Mouse (Mus musculus) embryonic facial prominence, embryonic 12.5 days (tissue): ENCODE data around the gene E2f4. TPM values are rescaled to one million over a fixed set of nuclear protein-coding genes. Genes with fewer than 3 reads are reported as not detected.

Experiments
- ATAC-seq: fragments of 200-750 bp; cut with Nextera tagmentation; 2 replicates; pipeline ENCODE4 v1.8.0; 2017; ENCODE audit not compliant: insufficient number of reproducible peaks, insufficient read depth, low FRiP score, low TSS enrichment
- H3K27ac ChIP-seq: fragments of 300-500 bp; sonication (generic); 2 replicates; pipeline ENCODE4 v1.5.1; 2016; ENCODE audit warnings: mild to moderate bottlenecking
- H3K27me3 ChIP-seq: fragments of 300-500 bp; sonication (generic); 2 replicates; pipeline ENCODE4 v1.6.1; 2016; ENCODE audit warnings: mild to moderate bottlenecking, moderate library complexity
- H3K36me3 ChIP-seq: fragments of 300-500 bp; sonication (generic); 2 replicates; pipeline ENCODE4 v1.6.1; 2016; ENCODE audit warnings: mild to moderate bottlenecking
- H3K4me1 ChIP-seq: fragments of 300-500 bp; sonication (generic); 2 replicates; pipeline ENCODE4 v1.6.1; 2016
- H3K4me2 ChIP-seq: fragments of 300-500 bp; sonication (generic); replicated peaks from 2 replicates; pipeline ENCODE4 v1.6.1; 2016; ENCODE audit warnings: mild to moderate bottlenecking, moderate library complexity
- H3K4me3 ChIP-seq: fragments of 300-500 bp; sonication (generic); 2 replicates; pipeline ENCODE4 v1.5.1; 2016; ENCODE audit warnings: mild to moderate bottlenecking
- H3K9ac ChIP-seq: fragments of 300-500 bp; sonication (generic); 2 replicates; pipeline ENCODE4 v1.6.1; 2016; ENCODE audit warnings: mild to moderate bottlenecking, moderate library complexity
- H3K9me3 ChIP-seq: fragments of 300-500 bp; sonication (generic); 2 replicates; pipeline ENCODE4 v1.6.1; 2016; ENCODE audit warnings: mild to moderate bottlenecking, moderate library complexity
- WGBS: fragments of 180-500 bp; shearing (Covaris S2); methylation state at CpG from one replicate; pipeline ENCODE4 v1.1.7; 2016; 5-methylcytosine and 5-hydroxymethylcytosine counted together
- polyA plus RNA-seq: library from polyadenylated mRNA; unstranded; fragments of >200 nt; fragmentation: Nextera tagmentation; extraction: Ambion mirVana; gene quantifications from 2 replicates; pipeline ENCODE4 v1.2.1, GENCODE M21; 2016

Gene E2f4
- polyA plus RNA-seq, 1 experiment from 2014 or later, result 81.1 TPM

DNA sequence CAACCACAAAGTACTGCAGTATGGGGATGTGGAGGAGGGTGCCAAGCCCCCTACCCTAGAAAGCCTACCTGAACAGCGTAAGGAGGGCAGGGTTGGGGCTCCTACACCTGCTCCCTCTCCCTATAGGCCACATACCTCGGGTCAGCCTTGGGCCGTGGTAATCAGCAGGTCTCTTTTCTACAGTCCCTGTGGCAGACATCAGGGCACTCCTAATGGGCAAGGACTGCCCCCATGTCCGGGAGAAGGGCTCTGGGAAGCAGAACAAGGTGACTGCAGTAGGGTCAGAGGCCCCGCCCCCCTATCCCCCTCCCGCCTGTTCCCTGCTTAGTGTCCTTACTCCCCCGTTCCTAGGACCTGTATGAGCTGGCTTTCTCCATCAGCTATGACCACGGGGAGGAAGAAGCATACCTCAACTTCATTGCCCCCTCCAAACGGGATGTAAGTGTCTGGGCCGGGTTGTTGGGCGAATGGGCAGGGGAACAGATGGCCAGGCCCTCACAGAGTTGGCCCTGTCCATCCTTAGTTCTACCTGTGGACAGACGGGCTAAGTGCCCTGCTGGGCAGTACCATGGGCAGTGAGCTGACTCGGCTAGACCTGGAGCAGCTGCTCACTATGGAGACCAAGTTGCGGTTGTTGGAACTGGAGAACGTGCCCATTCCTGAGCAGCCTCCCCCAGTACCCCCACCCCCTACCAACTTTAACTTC lies 11.8 kb downstream of the E2f4 start:
- no peak for ATAC-seq
- no peak overlapping the region for H3K4me3 ChIP-seq
- H3K9me3 ChIP-seq, result no peaks in the 10 kb centered on the region
- peaks cover 57% of the 10 kb centered on the region for H3K36me3 ChIP-seq
- 83% methylated on average over 15 of the region's 15 CpGs for WGBS
- H3K9ac ChIP-seq, result no peak overlapping the region
- no peak overlapping the region for H3K4me2 ChIP-seq
- H3K27ac ChIP-seq, result no peak overlapping the region
- no peaks in the 10 kb centered on the region for H3K27me3 ChIP-seq
- H3K4me1 ChIP-seq, result peaks cover 24% of the 10 kb centered on the region

GRCm38 (mm10) chr8:105310118-105310517 lies 12.7 kb downstream of the E2f4 start:
- 87% methylated on average over 8 of the region's 8 CpGs for WGBS
- H3K4me3 ChIP-seq, result no peak overlapping the region
- no peak for ATAC-seq
- H3K36me3 ChIP-seq, result peaks cover 62% of the 10 kb centered on the region
- H3K9me3 ChIP-seq, result no peaks in the 10 kb centered on the region
- no peak overlapping the region for H3K27ac ChIP-seq
- H3K4me1 ChIP-seq, result peaks cover 16% of the 10 kb centered on the region
- no peaks in the 10 kb centered on the region for H3K27me3 ChIP-seq
- no peak overlapping the region for H3K9ac ChIP-seq
- no peak overlapping the region for H3K4me2 ChIP-seq

DNA sequence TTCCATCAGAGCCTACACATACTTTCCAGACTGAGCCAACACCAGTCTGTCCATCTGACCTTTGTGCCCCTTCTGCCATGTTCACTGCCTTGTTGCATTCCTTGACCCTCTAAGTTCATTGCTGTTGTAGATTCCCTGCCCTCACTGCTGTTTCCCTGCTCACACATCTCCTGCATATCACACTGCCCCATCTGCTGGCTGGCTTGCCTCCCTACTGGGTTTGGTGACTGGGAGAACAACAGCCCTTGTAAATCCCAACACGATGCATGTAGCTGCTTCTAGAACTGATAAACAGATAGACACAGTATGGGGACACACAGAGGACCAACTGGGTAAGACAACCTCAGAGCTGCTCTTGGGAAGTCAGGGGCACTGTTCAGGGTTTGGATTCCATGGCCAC lies 14.3 kb downstream of the E2f4 start:
- Histone ChIP-seq H3K27ac (no peak overlapping the region), H3K9ac (no peak overlapping the region), H3K27me3 (no peaks in the 10 kb centered on the region), H3K9me3 (no peaks in the 10 kb centered on the region), H3K4me1 (peaks cover under 1% of the 10 kb centered on the region; the same call in 1 of the 2 replicates), H3K4me3 (no peak overlapping the region), H3K4me2 (no peak overlapping the region), H3K36me3 (peaks cover 72% of the 10 kb centered on the region)
- ATAC-seq, result no peak
- WGBS, result 85% methylated on average over 1 of the region's 1 CpGs

DNA sequence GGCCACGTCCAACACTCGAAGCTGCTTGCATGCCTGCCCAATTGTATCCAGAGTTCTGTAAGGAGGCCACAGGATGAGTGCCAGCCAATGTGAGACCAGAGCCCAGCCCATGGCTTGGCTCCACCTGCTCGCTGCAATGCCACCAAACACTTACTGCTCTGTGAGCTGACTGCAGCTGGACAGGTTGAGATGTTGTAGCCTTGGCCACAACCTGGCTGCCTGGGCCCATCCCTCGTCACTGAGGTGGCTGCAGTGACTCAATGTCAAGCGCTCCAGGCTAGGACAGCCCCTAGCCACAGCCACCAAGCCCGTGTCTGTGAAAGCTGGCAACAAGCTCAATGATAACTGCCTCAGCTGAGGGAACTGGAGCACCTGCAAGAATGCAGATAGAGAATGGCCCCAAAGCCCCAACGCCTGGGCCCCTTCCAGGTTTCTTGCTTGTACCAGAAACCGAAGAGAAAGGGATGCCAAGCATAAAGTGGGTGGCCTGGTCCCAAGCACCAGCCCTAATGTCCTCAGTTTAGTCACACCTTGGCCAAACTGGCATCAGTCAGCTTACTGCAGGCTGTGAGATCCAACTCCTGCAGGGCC lies 15.5 kb downstream of the E2f4 start:
- 88% methylated on average over 8 of the region's 8 CpGs for WGBS
- no peaks in the 10 kb centered on the region for H3K27me3 ChIP-seq
- H3K4me2 ChIP-seq, result no peak overlapping the region
- H3K27ac ChIP-seq, result no peak overlapping the region
- no peak overlapping the region for H3K9ac ChIP-seq
- H3K36me3 ChIP-seq, result peaks cover 64% of the 10 kb centered on the region
- no peak overlapping the region for H3K4me3 ChIP-seq
- no peaks in the 10 kb centered on the region for H3K9me3 ChIP-seq
- no peaks in the 10 kb centered on the region for H3K4me1 ChIP-seq
- no peak for ATAC-seq

GRCm38 (mm10) chr8:105313622-105314402 lies 16.3 kb downstream of the E2f4 start:
- ATAC-seq, result no peak
- Histone ChIP-seq H3K9ac (no peak overlapping the region), H3K4me3 (no peak overlapping the region), H3K9me3 (no peaks in the 10 kb centered on the region), H3K27me3 (no peaks in the 10 kb centered on the region), H3K4me1 (no peaks in the 10 kb centered on the region), H3K27ac (no peak overlapping the region), H3K36me3 (peaks cover 59% of the 10 kb centered on the region), H3K4me2 (no peak overlapping the region)
- 79% methylated on average over 9 of the region's 9 CpGs for WGBS

- H3K4me2 ChIP-seq, result no peak overlapping the region
- 90% methylated on average over 18 of the region's 18 CpGs for WGBS
- H3K27ac ChIP-seq, result no peak overlapping the region
- H3K27me3 ChIP-seq, result no peaks in the 10 kb centered on the region
- peaks cover 69% of the 10 kb centered on the region for H3K36me3 ChIP-seq
- no peaks in the 10 kb centered on the region for H3K9me3 ChIP-seq
- H3K4me1 ChIP-seq, result no peaks in the 10 kb centered on the region
- no peak overlapping the region for H3K9ac ChIP-seq
- ATAC-seq, result no peak
- no peak overlapping the region for H3K4me3 ChIP-seq
Measured at GRCm38 (mm10) chr8:105315073-105315769, 17.8 kb downstream of the E2f4 start.

- peaks cover 59% of the 10 kb centered on the region for H3K36me3 ChIP-seq
- no peak for ATAC-seq
- H3K4me3 ChIP-seq, result no peak overlapping the region
- no peak overlapping the region for H3K4me2 ChIP-seq
- H3K27ac ChIP-seq, result no peak overlapping the region
- no peaks in the 10 kb centered on the region for H3K4me1 ChIP-seq
- WGBS, result 95% methylated on average over 4 of the region's 4 CpGs
- H3K9me3 ChIP-seq, result no peaks in the 10 kb centered on the region
- no peak overlapping the region for H3K9ac ChIP-seq
- no peaks in the 10 kb centered on the region for H3K27me3 ChIP-seq
Measured at GRCm38 (mm10) chr8:105317941-105318340, 20.5 kb downstream of the E2f4 start.

DNA sequence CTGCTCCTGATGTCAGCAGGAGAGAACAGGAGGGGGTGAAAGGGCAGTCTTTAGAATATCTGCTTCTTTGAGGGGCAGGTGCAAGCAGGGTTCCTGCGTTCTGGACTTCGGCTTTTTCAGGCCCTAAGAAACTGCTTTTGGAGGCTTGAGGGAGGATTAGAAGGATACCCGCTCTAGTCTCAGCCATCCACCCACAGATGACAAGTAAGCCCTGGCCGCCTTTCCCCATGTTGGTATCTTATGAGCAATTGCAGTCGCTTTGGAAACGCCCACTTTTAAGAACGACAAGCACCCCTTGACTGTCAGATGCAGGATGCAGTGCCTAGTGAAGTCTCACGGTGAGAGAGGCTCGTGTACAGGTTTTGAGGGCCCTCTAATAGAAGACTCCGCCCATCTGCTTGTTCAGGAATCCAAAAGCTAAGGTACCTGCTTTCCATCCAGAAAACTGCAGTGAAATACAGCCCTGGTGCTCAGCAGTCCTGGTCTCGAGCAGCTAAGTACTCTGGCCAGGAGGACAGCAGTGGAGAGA lies 21.3 kb downstream of the E2f4 start:
- ATAC-seq, result no peak
- Histone ChIP-seq H3K36me3 (peaks cover 54% of the 10 kb centered on the region), H3K27ac (no peak overlapping the region), H3K9me3 (no peaks in the 10 kb centered on the region), H3K4me3 (no peak overlapping the region), H3K4me2 (no peak overlapping the region), H3K4me1 (no peaks in the 10 kb centered on the region), H3K9ac (no peak overlapping the region), H3K27me3 (no peaks in the 10 kb centered on the region)
- WGBS, result 84% methylated on average over 11 of the region's 11 CpGs

GRCm38 (mm10) chr8:105323183-105323582 lies 25.7 kb downstream of the E2f4 start:
- ATAC-seq, result no peak
- no peak overlapping the region for H3K9ac ChIP-seq
- H3K4me2 ChIP-seq, result no peak overlapping the region
- H3K36me3 ChIP-seq, result peaks cover 30% of the 10 kb centered on the region
- H3K4me1 ChIP-seq, result peaks cover 13% of the 10 kb centered on the region
- H3K27ac ChIP-seq, result no peak overlapping the region
- no peak overlapping the region for H3K4me3 ChIP-seq
- H3K9me3 ChIP-seq, result no peaks in the 10 kb centered on the region
- WGBS, result 87% methylated on average over 4 of the region's 4 CpGs
- no peaks in the 10 kb centered on the region for H3K27me3 ChIP-seq

GRCm38 (mm10) chr8:105325641-105326093 lies 28.2 kb downstream of the E2f4 start:
- Histone ChIP-seq H3K4me1 (peaks cover 13% of the 10 kb centered on the region), H3K9me3 (no peaks in the 10 kb centered on the region), H3K27ac (peak overlapping the region; percentile 82), H3K4me2 (peak overlapping the region; percentile 86), H3K36me3 (peaks cover 38% of the 10 kb centered on the region), H3K9ac (peak overlapping the region; percentile 87), H3K4me3 (peak overlapping the region; percentile 80), H3K27me3 (no peaks in the 10 kb centered on the region)
- WGBS, result 1% methylated on average over 12 of the region's 12 CpGs
- peak; percentile 42 for ATAC-seq

- peaks cover 43% of the 10 kb centered on the region for H3K36me3 ChIP-seq
- WGBS, result under 1% methylated on average over 36 of the region's 36 CpGs
Measured at GRCm38 (mm10) chr8:105326141-105326672, 28.7 kb downstream of the E2f4 start, which contains the start of the genes Lrrc29 and Tmem208. Gene Lrrc29 (minus strand): TSS chr8:105326278. Gene Tmem208 (plus strand): TSS chr8:105326354.

More at GRCm38 (mm10) chr8:105326141-105326672, 28.7 kb downstream of the E2f4 start, which contains the start of the genes Lrrc29 and Tmem208:
- Histone ChIP-seq H3K4me2 (peak within 1 kb of the TSS; percentile 86), H3K27me3 (no peaks in the 10 kb centered on the region), H3K9me3 (no peaks in the 10 kb centered on the region), H3K9ac (peak within 1 kb of the TSS; percentile 87), H3K4me1 (peaks cover 13% of the 10 kb centered on the region), H3K27ac (peak within 1 kb of the TSS; percentile 82), H3K4me3 (peak within 1 kb of the TSS; percentile 80)
- peak; percentile 89 for ATAC-seq
